ENCODE assay signal across 8 mouse cellular contexts in the genomic region with DNA sequence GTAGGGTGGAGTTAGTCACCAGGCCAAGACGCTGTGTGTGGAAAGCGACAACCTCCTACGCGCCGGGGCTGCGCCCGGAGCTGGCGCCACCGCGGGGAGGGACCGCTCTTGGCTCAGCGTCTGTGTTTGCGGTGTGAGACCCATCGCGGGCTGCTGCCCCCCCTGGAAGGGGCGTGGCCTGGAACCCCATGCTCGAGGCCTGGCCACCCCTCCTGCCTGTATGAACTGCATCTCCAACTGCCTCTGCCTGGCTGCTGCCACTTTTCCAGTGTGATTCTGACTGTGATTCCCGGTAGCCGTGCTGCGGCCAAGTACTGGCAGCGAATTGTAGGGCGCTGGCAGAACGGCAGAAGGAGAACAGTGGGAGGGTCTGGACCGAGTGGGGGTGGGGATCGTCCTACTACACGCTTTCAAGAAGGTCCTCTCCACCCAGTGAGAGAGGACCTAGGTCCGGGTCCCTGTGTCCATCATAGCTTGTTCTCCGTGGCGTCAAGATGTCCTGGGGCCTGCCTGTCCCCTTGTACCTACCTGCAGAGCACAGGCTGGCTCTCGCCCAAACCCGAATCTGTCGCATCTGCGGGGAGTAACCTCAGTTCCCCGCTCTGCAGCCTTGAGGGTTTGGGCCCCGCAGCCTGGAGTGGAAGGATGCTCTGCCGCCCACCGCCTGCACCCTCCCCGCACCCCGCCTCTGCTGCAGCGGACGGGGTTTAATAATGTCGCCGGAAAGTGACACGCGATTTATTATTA. TPM values are rescaled to one million over a fixed set of nuclear protein-coding genes. Genes with fewer than 3 reads are reported as not detected.
DNase-seq lines count a peak whose midpoint lies in the region; ATAC-seq and TF ChIP-seq lines count a peak whose summit lies in the region.

No protein-coding gene starts in this region.

- no peaks in the 10 kb centered on the region for H3K9me3 ChIP-seq in forebrain, embryonic 14.5 days (replicated peaks; ENCODE audit: control insufficient read depth, low read length)

- TF ChIP-seq CTCF in small intestine, adult 2 months (IDR thresholded peaks at IDR 0.05; ENCODE audit: extremely low read depth, insufficient read length, insufficient replicate concordance, low read depth, low read length): no peak

- peak overlapping the region; percentile 25 for H3K4me3 ChIP-seq in forebrain, embryonic 14.5 days (ENCODE audit: low read depth, low read length)
- peak overlapping the region; percentile 43 for H3K4me3 ChIP-seq in small intestine, adult 2 months (ENCODE audit: low read depth, low read length)

- H3K4me2 ChIP-seq in forebrain, embryonic 14.5 days (ENCODE audit: low read length): peak overlapping the region; percentile 56

- peaks cover 62% of the 10 kb centered on the region for H3K27me3 ChIP-seq in forebrain, embryonic 14.5 days (replicated peaks; ENCODE audit: control insufficient read depth, insufficient read depth, low read length)
- H3K27me3 ChIP-seq in small intestine, adult 2 months (ENCODE audit: control insufficient read depth, insufficient read depth, low read length): peaks cover 38% of the 10 kb centered on the region

- WGBS in forebrain, embryonic 14.5 days: under 1% methylated on average over 45 of the region's 45 CpGs
- under 1% methylated on average over 45 of the region's 45 CpGs for WGBS in small intestine, adult 2 months

- no peak for TF ChIP-seq POLR2A in small intestine, adult 2 months (IDR thresholded peaks at IDR 0.05; ENCODE audit: low read depth, low read length)

- no peak overlapping the region for H3K27ac ChIP-seq in forebrain, embryonic 14.5 days (ENCODE audit: low read depth, low read length)
- H3K27ac ChIP-seq in small intestine, adult 2 months (ENCODE audit: insufficient read depth, low read depth, low read length): no peak overlapping the region

- DNase-seq in MN1 (ENCODE audit: low spot score): peak; percentile 76
- DNase-seq in forebrain, embryonic 14.5 days (ENCODE audit: low spot score): peak; percentile 56
- peak; percentile 27 to 72 for DNase-seq in left cerebral cortex, adult 8-10 months (ENCODE audit: low spot score in 2 of 2)
- peak; percentile 89 to 94 for DNase-seq in lung, postnatal 4 days

- peak; percentile 11; the same call in 1 of the 2 replicates for ATAC-seq in cerebellum, adult (ENCODE audit: insufficient number of reproducible peaks, low FRiP score, low TSS enrichment)
- peak; percentile 14; the same call in 1 of the 2 replicates for ATAC-seq in forebrain, embryonic 14.5 days
- peak; percentile 20 to 22; a peak in 2 of 4 replicates for ATAC-seq in hematopoietic stem cell, adult 5-6 weeks (replicated peaks in 1 of 2; ENCODE audit: insufficient read depth in 1 of 2, low FRiP score in 2 of 2, low TSS enrichment in 1 of 2, low read depth in 1 of 2, poor library complexity in 2 of 2, severe bottlenecking in 2 of 2)
- no peak for ATAC-seq in erythroid progenitor cell, adult 5-6 weeks (replicated peaks; ENCODE audit: low FRiP score, poor library complexity, severe bottlenecking)

- H3K9ac ChIP-seq in forebrain, embryonic 14.5 days (ENCODE audit: low read length): peak overlapping the region; percentile 49

- H3K36me3 ChIP-seq in forebrain, embryonic 14.5 days (ENCODE audit: control insufficient read depth, insufficient read depth, low read length): no peaks in the 10 kb centered on the region
- no peaks in the 10 kb centered on the region for H3K36me3 ChIP-seq in small intestine, adult 2 months (ENCODE audit: control insufficient read depth, insufficient read depth, low read length)

- H3K4me1 ChIP-seq in forebrain, embryonic 14.5 days (ENCODE audit: control insufficient read depth, insufficient read depth, low read length): peaks cover 29% of the 10 kb centered on the region
- H3K4me1 ChIP-seq in small intestine, adult 2 months (ENCODE audit: control insufficient read depth, insufficient read depth, insufficient read length, low read length): peaks cover 12% of the 10 kb centered on the region

RNA-seq across cellular contexts. Expression of a gene that starts 4.9 kb away (rescaled TPM):
- polyA plus RNA-seq in forebrain, embryonic 14.5 days (2014; fragmentation: Nextera tagmentation; extraction: Ambion mirVana): 1.1 TPM in 2 replicates
- total RNA-seq in hematopoietic stem cell, adult 5-6 weeks (2017): 0.45 and 1.4 TPM in 2 replicates
- total RNA-seq in left cerebral cortex, adult 8-10 months (2022): 1 to 10 TPM; 5.1 to 7.0 (median 5.7) TPM
- polyA plus RNA-seq in small intestine, adult 2 months (2012; rRNA removed): 2.2 and 2.4 TPM in 2 replicates
- not detected in 2 replicates for total RNA-seq in erythroid progenitor cell, adult 5-6 weeks (2015; ENCODE audit: low replicate concordance)
- not detected in 2 replicates for total RNA-seq in erythroid progenitor cell, adult 5-6 weeks (2017; ENCODE audit: low replicate concordance)

RNA-seq across cellular contexts. Expression of a gene that starts 32.6 kb away (rescaled TPM):
- 54.2 and 56.5 TPM in 2 replicates for polyA plus RNA-seq in forebrain, embryonic 14.5 days (2014; fragmentation: Nextera tagmentation; extraction: Ambion mirVana)
- total RNA-seq in hematopoietic stem cell, adult 5-6 weeks (2017): 12.0 and 16.0 TPM in 2 replicates
- total RNA-seq in left cerebral cortex, adult 8-10 months (2022): 100 to 1,000 TPM; 111 to 132 (median 121) TPM
- 8.8 and 9.5 TPM in 2 replicates for polyA plus RNA-seq in small intestine, adult 2 months (2012; rRNA removed)
- total RNA-seq in erythroid progenitor cell, adult 5-6 weeks (2015; ENCODE audit: low replicate concordance): 1.4 and 4.6 TPM in 2 replicates
- 1.6 and 3.3 TPM in 2 replicates for total RNA-seq in erythroid progenitor cell, adult 5-6 weeks (2017; ENCODE audit: low replicate concordance)

RNA-seq across cellular contexts. Expression of a gene that starts 34.4 kb away (rescaled TPM):
- 1.1 and 1.8 TPM in 2 replicates for polyA plus RNA-seq in forebrain, embryonic 14.5 days (2014; fragmentation: Nextera tagmentation; extraction: Ambion mirVana)
- total RNA-seq in hematopoietic stem cell, adult 5-6 weeks (2017): not detected in 2 replicates
- total RNA-seq in left cerebral cortex, adult 8-10 months (2022): 1 to 10 TPM; 5.5 to 6.2 (median 5.7) TPM
- 0.29 and 1.2 TPM in 2 replicates for polyA plus RNA-seq in small intestine, adult 2 months (2012; rRNA removed)
- not detected in 2 replicates for total RNA-seq in erythroid progenitor cell, adult 5-6 weeks (2015; ENCODE audit: low replicate concordance)
- not detected in 2 replicates for total RNA-seq in erythroid progenitor cell, adult 5-6 weeks (2017; ENCODE audit: low replicate concordance)
